Mouse (Mus musculus): ENCODE results near the gene Tnks1bp1. TPM values are rescaled to one million over a fixed set of nuclear protein-coding genes. Genes with fewer than 3 reads are reported as not detected.

The Tnks1bp1 gene
- polyA plus RNA-seq, 1 experiment from 2014 or later, result 6.1 TPM

GRCm38 (mm10) chr2:85012679-85013078, 35.1 kb upstream of the Tnks1bp1 start:
- no peaks in the 10 kb centered on the region for H3K27me3 ChIP-seq (ENCODE audit: control insufficient read depth, insufficient read depth, low read length)
- no peaks in the 10 kb centered on the region for H3K4me1 ChIP-seq (replicated peaks; ENCODE audit: control insufficient read depth, insufficient read depth, low read length)
- no peak for DNase-seq (ENCODE audit: low spot score)

GRCm38 (mm10) chr2:85013826-85014587, 33.8 kb upstream of the Tnks1bp1 start:
- H3K4me1 ChIP-seq (replicated peaks; ENCODE audit: control insufficient read depth, insufficient read depth, low read length), result no peaks in the 10 kb centered on the region
- DNase-seq (ENCODE audit: low spot score) (no peak), ATAC-seq (ENCODE audit: low FRiP score) (no peak)
- H3K27me3 ChIP-seq (ENCODE audit: control insufficient read depth, insufficient read depth, low read length), result no peaks in the 10 kb centered on the region
- no peaks in the 10 kb centered on the region for H3K9me3 ChIP-seq (ENCODE audit: control insufficient read depth, low read length)
- H3K4me3 ChIP-seq (replicated peaks; ENCODE audit: low read length), result no peak overlapping the region
- 85% methylated on average over 5 of the region's 5 CpGs for WGBS
- H3K27ac ChIP-seq, result no peak overlapping the region
- no peaks in the 10 kb centered on the region for H3K36me3 ChIP-seq (replicated peaks; ENCODE audit: control insufficient read depth, insufficient read depth)
- no peak overlapping the region for H3K9ac ChIP-seq
- no peak overlapping the region for H3K4me2 ChIP-seq (replicated peaks)

More at GRCm38 (mm10) chr2:85012679-85013078, 35.1 kb upstream of the Tnks1bp1 start:
- Histone ChIP-seq H3K9ac (no peak overlapping the region), H3K27ac (no peak overlapping the region), H3K36me3 (replicated peaks; ENCODE audit: control insufficient read depth, insufficient read depth) (no peaks in the 10 kb centered on the region), H3K4me3 (replicated peaks; ENCODE audit: low read length) (no peak overlapping the region), H3K9me3 (ENCODE audit: control insufficient read depth, low read length) (no peaks in the 10 kb centered on the region), H3K4me2 (replicated peaks) (no peak overlapping the region)
- 91% methylated on average over 14 of the region's 14 CpGs for WGBS
- no peak for ATAC-seq (ENCODE audit: low FRiP score)

- Histone ChIP-seq H3K4me2 (replicated peaks) (no peak overlapping the region), H3K4me1 (replicated peaks; ENCODE audit: control insufficient read depth, insufficient read depth, low read length) (no peaks in the 10 kb centered on the region), H3K9ac (no peak overlapping the region), H3K36me3 (replicated peaks; ENCODE audit: control insufficient read depth, insufficient read depth) (no peaks in the 10 kb centered on the region), H3K27me3 (ENCODE audit: control insufficient read depth, insufficient read depth, low read length) (no peaks in the 10 kb centered on the region), H3K4me3 (replicated peaks; ENCODE audit: low read length) (no peak overlapping the region), H3K27ac (no peak overlapping the region), H3K9me3 (ENCODE audit: control insufficient read depth, low read length) (no peaks in the 10 kb centered on the region)
- ATAC-seq (ENCODE audit: low FRiP score) (no peak), DNase-seq (ENCODE audit: low spot score) (no peak)
- 66% methylated on average over 3 of the region's 3 CpGs for WGBS
Measured at GRCm38 (mm10) chr2:85014588-85014982, 33.2 kb upstream of the Tnks1bp1 start.

- H3K36me3 ChIP-seq (replicated peaks; ENCODE audit: control insufficient read depth, insufficient read depth), result no peaks in the 10 kb centered on the region
- WGBS, result 28% methylated on average over 4 of the region's 4 CpGs
- H3K9me3 ChIP-seq (ENCODE audit: control insufficient read depth, low read length), result no peaks in the 10 kb centered on the region
- H3K4me2 ChIP-seq (replicated peaks), result no peak overlapping the region
- no peaks in the 10 kb centered on the region for H3K27me3 ChIP-seq (ENCODE audit: control insufficient read depth, insufficient read depth, low read length)
- H3K4me3 ChIP-seq (replicated peaks; ENCODE audit: low read length), result no peak overlapping the region
- DNase-seq (ENCODE audit: low spot score) (no peak), ATAC-seq (ENCODE audit: low FRiP score) (no peak)
- H3K9ac ChIP-seq, result no peak overlapping the region
- H3K4me1 ChIP-seq (replicated peaks; ENCODE audit: control insufficient read depth, insufficient read depth, low read length), result no peaks in the 10 kb centered on the region
- no peak overlapping the region for H3K27ac ChIP-seq
Measured at GRCm38 (mm10) chr2:85022043-85022442, 25.8 kb upstream of the Tnks1bp1 start.

GRCm38 (mm10) chr2:85026178-85026577, 21.6 kb upstream of the Tnks1bp1 start:
- Histone ChIP-seq H3K4me3 (replicated peaks; ENCODE audit: low read length) (no peak overlapping the region), H3K36me3 (replicated peaks; ENCODE audit: control insufficient read depth, insufficient read depth) (no peaks in the 10 kb centered on the region), H3K9ac (no peak overlapping the region), H3K9me3 (ENCODE audit: control insufficient read depth, low read length) (no peaks in the 10 kb centered on the region), H3K27me3 (ENCODE audit: control insufficient read depth, insufficient read depth, low read length) (no peaks in the 10 kb centered on the region), H3K27ac (no peak overlapping the region), H3K4me1 (replicated peaks; ENCODE audit: control insufficient read depth, insufficient read depth, low read length) (no peaks in the 10 kb centered on the region), H3K4me2 (replicated peaks) (no peak overlapping the region)
- DNase-seq (ENCODE audit: low spot score) (no peak), ATAC-seq (ENCODE audit: low FRiP score) (no peak)
- WGBS, result 98% methylated on average over 3 of the region's 3 CpGs

GRCm38 (mm10) chr2:85027281-85027680, 20.5 kb upstream of the Tnks1bp1 start:
- Histone ChIP-seq H3K27ac (no peak overlapping the region), H3K9ac (no peak overlapping the region), H3K4me1 (replicated peaks; ENCODE audit: control insufficient read depth, insufficient read depth, low read length) (no peaks in the 10 kb centered on the region), H3K4me2 (replicated peaks) (no peak overlapping the region), H3K36me3 (replicated peaks; ENCODE audit: control insufficient read depth, insufficient read depth) (no peaks in the 10 kb centered on the region), H3K27me3 (ENCODE audit: control insufficient read depth, insufficient read depth, low read length) (no peaks in the 10 kb centered on the region), H3K4me3 (replicated peaks; ENCODE audit: low read length) (no peak overlapping the region), H3K9me3 (ENCODE audit: control insufficient read depth, low read length) (no peaks in the 10 kb centered on the region)
- no peak for DNase-seq (ENCODE audit: low spot score)
- no peak for ATAC-seq (ENCODE audit: low FRiP score)
- WGBS, result 70% methylated on average over 5 of the region's 5 CpGs

- H3K4me1 ChIP-seq (replicated peaks; ENCODE audit: control insufficient read depth, insufficient read depth, low read length), result no peaks in the 10 kb centered on the region
- DNase-seq (ENCODE audit: low spot score) (no peak), ATAC-seq (ENCODE audit: low FRiP score) (no peak)
- no peak overlapping the region for H3K4me3 ChIP-seq (replicated peaks; ENCODE audit: low read length)
- no peak overlapping the region for H3K4me2 ChIP-seq (replicated peaks)
- H3K27ac ChIP-seq, result no peak overlapping the region
- H3K9me3 ChIP-seq (ENCODE audit: control insufficient read depth, low read length), result no peaks in the 10 kb centered on the region
- no peaks in the 10 kb centered on the region for H3K36me3 ChIP-seq (replicated peaks; ENCODE audit: control insufficient read depth, insufficient read depth)
- no peak overlapping the region for H3K9ac ChIP-seq
- H3K27me3 ChIP-seq (ENCODE audit: control insufficient read depth, insufficient read depth, low read length), result no peaks in the 10 kb centered on the region
- 59% methylated on average over 6 of the region's 6 CpGs for WGBS
Measured at GRCm38 (mm10) chr2:85029897-85030296, 17.9 kb upstream of the Tnks1bp1 start.

GRCm38 (mm10) chr2:85030989-85031388, 16.8 kb upstream of the Tnks1bp1 start:
- Histone ChIP-seq H3K9me3 (ENCODE audit: control insufficient read depth, low read length) (no peaks in the 10 kb centered on the region), H3K4me1 (replicated peaks; ENCODE audit: control insufficient read depth, insufficient read depth, low read length) (peaks cover under 1% of the 10 kb centered on the region; the same call in 1 of the 2 replicates), H3K9ac (no peak overlapping the region), H3K36me3 (replicated peaks; ENCODE audit: control insufficient read depth, insufficient read depth) (no peaks in the 10 kb centered on the region), H3K4me2 (replicated peaks) (no peak overlapping the region), H3K27me3 (ENCODE audit: control insufficient read depth, insufficient read depth, low read length) (no peaks in the 10 kb centered on the region), H3K4me3 (replicated peaks; ENCODE audit: low read length) (no peak overlapping the region), H3K27ac (no peak overlapping the region)
- DNase-seq (ENCODE audit: low spot score) (no peak), ATAC-seq (ENCODE audit: low FRiP score) (no peak)
- WGBS, result 67% methylated on average over 6 of the region's 6 CpGs

GRCm38 (mm10) chr2:85033121-85033520, 14.7 kb upstream of the Tnks1bp1 start:
- H3K4me2 ChIP-seq (replicated peaks), result no peak overlapping the region
- ATAC-seq (ENCODE audit: low FRiP score) (no peak), DNase-seq (ENCODE audit: low spot score) (no peak)
- H3K4me1 ChIP-seq (replicated peaks; ENCODE audit: control insufficient read depth, insufficient read depth, low read length), result peaks cover 13% of the 10 kb centered on the region
- no peak overlapping the region; the same call in 1 of the 2 replicates for H3K9ac ChIP-seq
- no peak overlapping the region for H3K27ac ChIP-seq
- H3K36me3 ChIP-seq (replicated peaks; ENCODE audit: control insufficient read depth, insufficient read depth), result no peaks in the 10 kb centered on the region
- no peak overlapping the region for H3K4me3 ChIP-seq (replicated peaks; ENCODE audit: low read length)
- H3K9me3 ChIP-seq (ENCODE audit: control insufficient read depth, low read length), result no peaks in the 10 kb centered on the region
- no peaks in the 10 kb centered on the region for H3K27me3 ChIP-seq (ENCODE audit: control insufficient read depth, insufficient read depth, low read length)
- 79% methylated on average over 2 of the region's 2 CpGs for WGBS

All from hindbrain, embryonic 14.5 days (tissue).